Mouse (Mus musculus) small intestine, adult 2 months (tissue): ENCODE data around the gene Ssr2.

Source experiments
- CTCF ChIP-seq: fragments of 200-500 bp; IDR thresholded peaks from 2 replicates; pipeline ENCODE4 v1.5.1; 2012; ENCODE audit warnings: low read depth, mild to moderate bottlenecking, control low read depth, inconsistent platforms, low read length, moderate library complexity, mixed read lengths; ENCODE audit not compliant: insufficient replicate concordance, insufficient read length; ENCODE audit errors: extremely low read depth
- POLR2A ChIP-seq: fragments of 200-500 bp; IDR thresholded peaks from 2 replicates; pipeline ENCODE4 v1.6.1; 2012; ENCODE audit warnings: low read depth, mild to moderate bottlenecking, control low read depth, inconsistent platforms, low read length, moderate library complexity

- TF ChIP-seq CTCF (peak; percentile 58; the same call in 1 of the 2 replicates), POLR2A (no peak)
Observed at GRCm38 (mm10) chr3:88631921-88632587, 56.4 kb downstream of the Ssr2 start.
